ENCODE assay signal across 8 mouse cellular contexts in the genomic region with DNA sequence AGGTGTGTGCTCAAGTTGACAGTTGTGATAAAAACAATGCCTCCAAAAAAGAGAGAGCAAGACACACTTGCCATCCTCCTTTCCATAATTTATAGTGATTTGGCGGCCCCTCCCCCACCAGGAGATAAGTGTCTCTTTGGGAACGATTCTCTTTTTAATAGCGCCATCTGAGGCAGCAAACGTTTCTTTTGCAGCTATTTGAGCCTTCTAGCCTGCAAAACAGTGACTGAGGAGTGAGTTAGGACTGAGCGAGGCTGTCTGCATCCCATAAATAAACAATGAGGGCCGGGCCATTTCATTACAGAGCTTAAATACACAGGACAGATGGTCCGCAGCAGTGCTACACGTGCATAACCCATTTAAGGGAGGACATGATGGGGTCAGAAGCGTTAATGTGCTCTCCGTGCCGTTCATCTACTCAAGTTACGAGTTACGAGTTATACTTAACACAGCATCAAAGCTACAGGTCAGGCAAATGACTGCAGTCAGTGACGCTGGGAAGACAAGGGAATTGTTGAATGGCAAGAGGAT.
DNase-seq lines count a peak whose midpoint lies in the region; ATAC-seq lines count a peak whose summit lies in the region.

No protein-coding gene starts in this region.

- no peaks in the 10 kb centered on the region for H3K27me3 ChIP-seq in hindbrain, embryonic 11.5 days (ENCODE audit: control insufficient read depth, insufficient read depth, low read length)

- no peaks in the 10 kb centered on the region for H3K9me3 ChIP-seq in hindbrain, embryonic 11.5 days (ENCODE audit: control insufficient read depth, low read length)

- H3K4me3 ChIP-seq in hindbrain, embryonic 11.5 days (ENCODE audit: low read depth, low read length) = no peak overlapping the region

- 31% methylated on average over 14 of the region's 14 CpGs for WGBS in hindbrain, embryonic 11.5 days

- peak; percentile 87 for ATAC-seq in hindbrain, embryonic 11.5 days (ENCODE audit: low FRiP score)

- DNase-seq in adrenal gland, adult (ENCODE audit: inconsistent age in 2 of 2, low spot score in 1 of 2) = peak; percentile 20 to 67
- DNase-seq in adrenal gland, postnatal 4 days (ENCODE audit: low spot score in 2 of 2) = no peak
- DNase-seq in cerebellum, adult 9-11 months = peak; percentile 63
- DNase-seq in hindbrain, embryonic 11.5 days (ENCODE audit: low spot score) = peak; percentile 50
- DNase-seq in left cerebral cortex, postnatal 10 days (ENCODE audit: extremely low spot score in 1 of 2, low spot score in 2 of 2) = peak; percentile 32 to 34
- peak; percentile 73 for DNase-seq in retina, postnatal 1 day
- no peak for DNase-seq in gastrocnemius, adult 18-20 months (ENCODE audit: low spot score)
- no peak for DNase-seq in urinary bladder, adult 18-20 months (ENCODE audit: low spot score in 2 of 2)

- H3K4me1 ChIP-seq in hindbrain, embryonic 11.5 days (replicated peaks; ENCODE audit: control insufficient read depth, insufficient read depth, low read length) = peaks cover 4% of the 10 kb centered on the region; the same call in 1 of the 2 replicates

- peak overlapping the region; percentile 14; the same call in 1 of the 2 replicates for H3K4me2 ChIP-seq in hindbrain, embryonic 11.5 days (replicated peaks; ENCODE audit: low read depth, low read length)

- intact Hi-C loops in left cerebral cortex, postnatal 10 days (cut with DNase I) = loop anchor here (10.0 kb wide), 1 partner anchor 316 kb away; no protein-coding TSS in a partner anchor

- H3K27ac ChIP-seq in hindbrain, embryonic 11.5 days (ENCODE audit: low read depth, low read length) = 0 out of 2 replicates have a peak overlapping the region, but pooled peaks have one; percentile 12

- no peak overlapping the region for H3K9ac ChIP-seq in hindbrain, embryonic 11.5 days (ENCODE audit: low read depth, low read length)

- no peaks in the 10 kb centered on the region for H3K36me3 ChIP-seq in hindbrain, embryonic 11.5 days (ENCODE audit: control insufficient read depth, insufficient read depth, low read length)

Comparison
In these comparisons a context has a peak if more than half of its experiments do, and no peak if none do; other contexts are left out.
1. DNase-seq: peak in adrenal gland, adult (2 of 2), cerebellum, adult 9-11 months (single experiment), hindbrain, embryonic 11.5 days (single experiment), left cerebral cortex, postnatal 10 days (2 of 2) and retina, postnatal 1 day (single experiment); none in adrenal gland, postnatal 4 days (0 of 2), gastrocnemius, adult 18-20 months (single experiment) and urinary bladder, adult 18-20 months (0 of 2).